Mouse (Mus musculus) bone marrow macrophage, adult 2 months (primary cell): ENCODE measurements around the gene Ccnl2.

Experiments used
- CTCF ChIP-seq: IDR thresholded peaks from 2 replicates; pipeline ENCODE4 v1.5.1; 2012; ENCODE audit warnings: low read depth, mild to moderate bottlenecking, low read length, moderate library complexity
- POLR2A ChIP-seq: IDR thresholded peaks from 2 replicates; pipeline ENCODE4 v1.6.1; 2012; ENCODE audit warnings: mild to moderate bottlenecking, low read depth, low read length, borderline replicate concordance

GRCm38 (mm10) chr4:155846871-155847578 lies 34.7 kb downstream of the Ccnl2 start, which contains the start of gene Dvl1:
- TF ChIP-seq POLR2A, result no peak
- TF ChIP-seq CTCF, result no peak
